Mouse (Mus musculus) heart, adult 2 months (tissue): ENCODE measurements at regions not wholly inside any gene's neighbourhood (a gene's known extent, or its start where the extent isn't known, plus 50 kb on each side); places are given as distances from the start of the nearest gene placed in this dataset.
"Not testable (repeated sequence)": the region's sequence is repeated elsewhere in the genome, so short reads cannot be mapped to it uniquely, and the experiment has no call there.

Source experiments
- DNase-seq, 2 experiments: peaks; one replicate each; pipeline ENCODE4 v3.0.0; 2021
- H3K27ac ChIP-seq: fragments of 200-600 bp; 2 replicates; pipeline ENCODE4 v1.8.1; 2022
- H3K27me3 ChIP-seq: fragments of 200-500 bp; 2 replicates; pipeline ENCODE4 v1.6.1; 2012; ENCODE audit warnings: mild to moderate bottlenecking, low read length, inconsistent platforms, mixed read lengths; ENCODE audit not compliant: control insufficient read depth, insufficient read depth
- H3K36me3 ChIP-seq: fragments of 200-500 bp; 2 replicates; pipeline ENCODE4 v1.6.1; 2012; ENCODE audit warnings: low read length, inconsistent platforms; ENCODE audit not compliant: control insufficient read depth, insufficient read depth
- H3K4me1 ChIP-seq: fragments of 200-500 bp; 2 replicates; pipeline ENCODE4 v1.6.1; 2011; ENCODE audit warnings: low read length; ENCODE audit not compliant: control insufficient read depth, insufficient read depth
- H3K4me3 ChIP-seq: fragments of 200-600 bp; 2 replicates; pipeline ENCODE4 v1.8.1; 2022
- H3K79me2 ChIP-seq: fragments of 200-500 bp; replicated peaks from 2 replicates; pipeline ENCODE4 v1.6.1; 2012; ENCODE audit warnings: mild to moderate bottlenecking, inconsistent platforms, low read length, moderate library complexity, mixed read lengths; ENCODE audit not compliant: control insufficient read depth, insufficient read depth
- H3K9ac ChIP-seq: fragments of 200-500 bp; 2 replicates; pipeline ENCODE4 v1.6.1; 2012; ENCODE audit warnings: low read depth, mild to moderate bottlenecking, control low read depth, inconsistent platforms, low read length, mixed read lengths
- CTCF ChIP-seq: fragments of 200-600 bp; IDR thresholded peaks from 2 replicates; pipeline ENCODE4 v1.8.1; 2022; ENCODE audit warnings: antibody characterized with exemption, mild to moderate bottlenecking, moderate library complexity
- EP300 ChIP-seq: fragments of 200-500 bp; IDR thresholded peaks from 2 replicates; pipeline ENCODE4 v1.6.1; 2011; ENCODE audit warnings: low read depth, low read length, control low read depth; ENCODE audit not compliant: insufficient read depth
- POLR2A ChIP-seq: fragments of 200-500 bp; IDR thresholded peaks from 2 replicates; pipeline ENCODE4 v1.6.1; 2011; ENCODE audit warnings: mild to moderate bottlenecking, low read depth, low read length, control low read depth; ENCODE audit not compliant: insufficient read depth
- WGBS: fragments of 180-500 bp; shearing (Covaris S2); methylation state at CpG from one replicate; pipeline ENCODE4 v1.1.7; 2018; 5-methylcytosine and 5-hydroxymethylcytosine counted together
- intact Hi-C: fragments of 180-260 bp; cut with DNase I; formaldehyde crosslinking; loops from one replicate; pipeline ENCODE4 v1.15.1; 2025

- H3K27ac ChIP-seq, result no peak overlapping the region
- DNase-seq, result no peak
- H3K4me1 ChIP-seq, result no peaks in the 10 kb centered on the region
- intact Hi-C loops, result no loop called here
- no peak overlapping the region for H3K9ac ChIP-seq
- WGBS, result 94% methylated on average over 6 of the region's 6 CpGs
- TF ChIP-seq POLR2A (no peak), CTCF (0 out of 2 replicates have a peak, but pooled peaks have one; percentile 12)
- H3K27me3 ChIP-seq, result no peaks in the 10 kb centered on the region
- no peak overlapping the region for H3K4me3 ChIP-seq
- no peaks in the 10 kb centered on the region for H3K79me2 ChIP-seq
- no peaks in the 10 kb centered on the region for H3K36me3 ChIP-seq
Measured at GRCm38 (mm10) chr5:148754363-148754762, 174.8 kb downstream of the Katnal1 start.

DNA sequence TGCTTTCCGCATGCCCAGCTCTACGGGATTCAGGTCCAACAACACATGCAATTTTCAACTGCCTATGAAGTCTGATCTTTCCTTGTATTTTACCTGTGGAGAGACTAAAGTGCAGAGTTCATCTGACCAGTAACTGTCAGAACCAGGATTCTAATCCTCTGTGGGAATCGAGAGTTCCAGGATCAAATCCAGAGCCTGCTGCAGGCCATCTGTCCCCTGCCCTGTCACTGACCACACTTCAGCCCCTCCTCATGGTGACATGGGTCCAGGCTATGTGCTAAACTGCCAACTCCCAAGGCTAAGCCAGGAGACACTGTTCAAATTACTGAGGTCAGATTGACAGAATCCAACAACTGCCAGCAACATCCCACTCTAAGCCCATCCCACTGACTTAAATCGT is 175.7 kb downstream of the Katnal1 start:
- no peak overlapping the region for H3K4me3 ChIP-seq
- H3K27me3 ChIP-seq, result no peaks in the 10 kb centered on the region
- H3K4me1 ChIP-seq, result no peaks in the 10 kb centered on the region
- H3K9ac ChIP-seq, result no peak overlapping the region
- 78% methylated on average over 4 of the region's 4 CpGs for WGBS
- intact Hi-C loops, result no loop called here
- H3K36me3 ChIP-seq, result no peaks in the 10 kb centered on the region
- H3K79me2 ChIP-seq, result no peaks in the 10 kb centered on the region
- TF ChIP-seq CTCF (no peak), POLR2A (no peak), EP300 (no peak)
- no peak for DNase-seq
- no peak overlapping the region for H3K27ac ChIP-seq

DNA sequence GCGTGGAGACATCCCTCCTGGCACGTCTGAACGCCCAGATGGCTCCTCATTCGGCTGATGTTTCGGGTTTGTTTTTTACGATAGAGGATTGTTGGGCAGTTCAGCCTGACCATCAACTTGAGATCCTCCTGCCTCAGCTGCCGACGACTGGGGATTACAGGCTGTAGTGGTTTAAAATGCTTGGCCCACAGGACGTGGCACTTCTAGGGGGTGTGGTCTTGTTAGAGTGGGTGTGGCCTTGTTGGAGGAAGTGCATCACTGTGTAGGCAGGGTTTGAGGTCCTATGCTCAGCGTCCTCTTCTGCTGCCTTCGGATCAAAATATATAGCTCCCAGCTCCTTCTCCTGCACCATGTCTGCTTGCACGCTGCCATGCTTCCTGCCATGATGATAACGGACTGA is 177.1 kb downstream of the Katnal1 start:
- no peak for DNase-seq
- no peaks in the 10 kb centered on the region for H3K27me3 ChIP-seq
- intact Hi-C loops, result no loop called here
- H3K27ac ChIP-seq, result no peak overlapping the region
- no peaks in the 10 kb centered on the region for H3K36me3 ChIP-seq
- no peaks in the 10 kb centered on the region for H3K4me1 ChIP-seq
- H3K9ac ChIP-seq, result no peak overlapping the region
- H3K4me3 ChIP-seq, result no peak overlapping the region
- no peak for TF ChIP-seq POLR2A
- no peak for TF ChIP-seq EP300
- no peak for TF ChIP-seq CTCF
- WGBS, result 94% methylated on average over 13 of the region's 13 CpGs
- no peaks in the 10 kb centered on the region for H3K79me2 ChIP-seq

GRCm38 (mm10) chr5:148750002-148750734 is 179.0 kb downstream of the Katnal1 start:
- Histone ChIP-seq H3K4me3 (no peak overlapping the region), H3K79me2 (no peaks in the 10 kb centered on the region), H3K4me1 (no peaks in the 10 kb centered on the region), H3K36me3 (no peaks in the 10 kb centered on the region), H3K27ac (no peak overlapping the region), H3K27me3 (no peaks in the 10 kb centered on the region), H3K9ac (no peak overlapping the region)
- 72% methylated on average over 16 of the region's 16 CpGs for WGBS
- intact Hi-C loops, result no loop called here
- peak in 1 of 2 experiments; percentile 14 for DNase-seq
- no peak for TF ChIP-seq POLR2A
- TF ChIP-seq EP300, result no peak
- TF ChIP-seq CTCF, result no peak

- 87% methylated on average over 21 of the region's 21 CpGs for WGBS
- TF ChIP-seq CTCF, result no peak
- TF ChIP-seq POLR2A, result no peak
- no peak for TF ChIP-seq EP300
- no peaks in the 10 kb centered on the region for H3K4me1 ChIP-seq
- no peaks in the 10 kb centered on the region for H3K27me3 ChIP-seq
- no peaks in the 10 kb centered on the region for H3K36me3 ChIP-seq
- no peak overlapping the region for H3K9ac ChIP-seq
- DNase-seq, result no peak
- intact Hi-C loops, result no loop called here
- no peak overlapping the region for H3K4me3 ChIP-seq
- no peaks in the 10 kb centered on the region for H3K79me2 ChIP-seq
- no peak overlapping the region for H3K27ac ChIP-seq
Measured at GRCm38 (mm10) chr5:148747972-148748764, 181.0 kb downstream of the Katnal1 start.

GRCm38 (mm10) chr5:148747549-148747948 is 181.6 kb downstream of the Katnal1 start:
- Histone ChIP-seq H3K27me3 (no peaks in the 10 kb centered on the region), H3K79me2 (no peaks in the 10 kb centered on the region), H3K9ac (no peak overlapping the region), H3K27ac (no peak overlapping the region), H3K36me3 (no peaks in the 10 kb centered on the region), H3K4me3 (no peak overlapping the region), H3K4me1 (no peaks in the 10 kb centered on the region)
- 64% methylated on average over 3 of the region's 3 CpGs for WGBS
- no peak for DNase-seq
- intact Hi-C loops, result no loop called here
- TF ChIP-seq CTCF, result no peak

DNA sequence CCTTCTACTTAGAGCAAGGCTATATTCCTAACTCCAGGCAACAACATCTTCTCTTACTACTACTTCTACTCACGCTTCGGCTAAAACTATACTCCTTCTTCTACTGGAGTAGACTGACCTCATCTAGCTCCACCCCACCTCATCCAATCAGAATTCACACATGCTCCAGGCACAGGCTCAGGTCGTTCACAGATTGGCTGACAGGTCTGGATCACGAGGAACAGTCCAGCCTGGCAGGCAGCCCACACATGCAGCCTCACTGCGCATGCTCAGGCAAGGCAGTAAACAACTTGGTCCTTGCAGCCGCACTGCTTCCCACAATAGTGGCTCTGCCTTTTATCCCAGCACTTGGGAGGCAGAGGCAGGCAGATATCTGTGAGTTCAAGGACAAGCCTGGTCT is 182.4 kb downstream of the Katnal1 start:
- 40% methylated on average over 6 of the region's 6 CpGs for WGBS
- H3K27me3 ChIP-seq, H3K4me3 ChIP-seq, H3K36me3 ChIP-seq, H3K79me2 ChIP-seq, H3K27ac ChIP-seq, H3K4me1 ChIP-seq, intact Hi-C loops, H3K9ac ChIP-seq: not testable (repeated sequence)
- DNase-seq, result peak in 1 of 2 experiments; percentile 22
